Mouse (Mus musculus): ENCODE results near the gene Utp6. TPM values are rescaled to one million over a fixed set of nuclear protein-coding genes. Genes with fewer than 3 reads are reported as not detected.
"Not testable (repeated sequence)": the region's sequence is repeated elsewhere in the genome, so short reads cannot be mapped to it uniquely, and the experiment has no call there.

The Utp6 gene
- total RNA-seq (2021), result 10 to 100 TPM; 25.3 to 32.0 TPM

GRCm38 (mm10) chr11:79962125-79962876, at the start of gene Utp6:
Utp6 (minus strand) TSS chr11:79962390.
- intact Hi-C loops (cut with DNase I), result no loop called here

GRCm38 (mm10) chr11:79994271-79994988, 32.2 kb upstream of the Utp6 start:
- intact Hi-C loops (cut with DNase I), result no loop called here
- no peak for DNase-seq (ENCODE audit: low spot score in 2 of 2)

More at GRCm38 (mm10) chr11:79962125-79962876, at the start of gene Utp6:
- peak; percentile 97 to 98 for DNase-seq (ENCODE audit: low spot score in 2 of 2)

- peak in 1 of 2 experiments; percentile 23 for DNase-seq (ENCODE audit: low spot score in 2 of 2)
- intact Hi-C loops (cut with DNase I), result no loop called here
Observed at GRCm38 (mm10) chr11:79993356-79994270, 31.4 kb upstream of the Utp6 start.

GRCm38 (mm10) chr11:79992592-79993355, 30.6 kb upstream of the Utp6 start, which contains the start of gene Suz12:
Suz12 (plus strand) TSS chr11:79993106.
- DNase-seq (ENCODE audit: low spot score in 2 of 2), result peak; percentile 93 to 97
- intact Hi-C loops (cut with DNase I), result no loop called here

- intact Hi-C loops (cut with DNase I), result no loop called here
- DNase-seq (ENCODE audit: low spot score in 2 of 2), result no peak
Observed at GRCm38 (mm10) chr11:79992035-79992591, 29.9 kb upstream of the Utp6 start.

- intact Hi-C loops (cut with DNase I), result no loop called here
- DNase-seq (ENCODE audit: low spot score in 2 of 2), result no peak
Observed at GRCm38 (mm10) chr11:79991600-79991999, 29.4 kb upstream of the Utp6 start.

GRCm38 (mm10) chr11:79990120-79990519, 27.9 kb upstream of the Utp6 start:
- no peak for DNase-seq (ENCODE audit: low spot score in 2 of 2)
- intact Hi-C loops (cut with DNase I), result no loop called here

- intact Hi-C loops (cut with DNase I), result no loop called here
- no peak for DNase-seq (ENCODE audit: low spot score in 2 of 2)
Observed at GRCm38 (mm10) chr11:79987896-79988295, 25.7 kb upstream of the Utp6 start.

GRCm38 (mm10) chr11:79986886-79987285, 24.7 kb upstream of the Utp6 start:
- DNase-seq (ENCODE audit: low spot score in 2 of 2), result no peak
- intact Hi-C loops (cut with DNase I), result no loop called here

- DNase-seq (ENCODE audit: low spot score in 2 of 2); intact Hi-C loops (cut with DNase I): not testable (repeated sequence)
Observed at GRCm38 (mm10) chr11:79977747-79978146, 15.6 kb upstream of the Utp6 start.

GRCm38 (mm10) chr11:79977061-79977460, 14.9 kb upstream of the Utp6 start:
- intact Hi-C loops (cut with DNase I); DNase-seq (ENCODE audit: low spot score in 2 of 2): not testable (repeated sequence)

GRCm38 (mm10) chr11:79976645-79977044, 14.5 kb upstream of the Utp6 start:
- intact Hi-C loops (cut with DNase I); DNase-seq (ENCODE audit: low spot score in 2 of 2): not testable (repeated sequence)

GRCm38 (mm10) chr11:79976222-79976621, 14.0 kb upstream of the Utp6 start:
- no peak for DNase-seq (ENCODE audit: low spot score in 2 of 2)
- intact Hi-C loops (cut with DNase I), result no loop called here

GRCm38 (mm10) chr11:79975377-79975776, 13.2 kb upstream of the Utp6 start:
- DNase-seq (ENCODE audit: low spot score in 2 of 2), result no peak
- intact Hi-C loops (cut with DNase I), result no loop called here

GRCm38 (mm10) chr11:79973626-79974476, 11.7 kb upstream of the Utp6 start:
- intact Hi-C loops (cut with DNase I), result no loop called here
- DNase-seq (ENCODE audit: low spot score in 2 of 2), result peak; percentile 6 to 11

- no peak for DNase-seq (ENCODE audit: low spot score in 2 of 2)
- intact Hi-C loops (cut with DNase I), result no loop called here
Observed at GRCm38 (mm10) chr11:79973133-79973532, 10.9 kb upstream of the Utp6 start.

GRCm38 (mm10) chr11:79967752-79968151, 5.6 kb upstream of the Utp6 start:
- intact Hi-C loops (cut with DNase I), result no loop called here
- DNase-seq (ENCODE audit: low spot score in 2 of 2), result no peak

- DNase-seq (ENCODE audit: low spot score in 2 of 2), result peak; percentile 18 to 28
- intact Hi-C loops (cut with DNase I), result no loop called here
Observed at GRCm38 (mm10) chr11:79965896-79966295, 3.7 kb upstream of the Utp6 start.
